Mouse (Mus musculus): ENCODE data around the gene Ubxn1.
A peak's percentile ranks its signal among the peaks of the same experiment; 100 is the strongest.

The Ubxn1 gene

DNA sequence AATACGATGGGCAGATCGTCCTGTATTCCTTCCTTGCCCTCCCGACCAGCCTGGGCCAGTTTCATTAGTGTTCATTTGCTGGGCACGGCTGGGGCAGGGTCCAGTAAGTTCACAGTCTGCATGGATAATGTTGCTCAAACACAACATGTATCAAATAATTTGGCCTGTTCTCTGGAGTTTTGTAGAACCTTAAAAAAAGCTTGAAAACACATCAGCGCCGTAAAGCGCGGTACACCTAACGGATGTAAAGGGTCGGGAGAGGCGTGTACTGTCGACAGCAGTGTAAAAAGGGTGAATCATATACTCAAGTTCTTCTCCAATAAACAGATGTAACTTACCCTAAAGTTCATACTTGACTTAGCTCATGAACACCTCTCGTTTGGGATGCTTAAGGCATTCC lies 27.3 kb downstream of the Ubxn1 start:
- no peak for DNase-seq (ENCODE audit: low spot score)

- no peak for DNase-seq (ENCODE audit: low spot score)
Measured at GRCm38 (mm10) chr19:8899079-8899478, 27.8 kb downstream of the Ubxn1 start.

GRCm38 (mm10) chr19:8903412-8903811 lies 32.1 kb downstream of the Ubxn1 start:
- no peak for DNase-seq (ENCODE audit: low spot score)

GRCm38 (mm10) chr19:8908531-8908930 lies 37.2 kb downstream of the Ubxn1 start:
- no peak for DNase-seq (ENCODE audit: low spot score)

DNA sequence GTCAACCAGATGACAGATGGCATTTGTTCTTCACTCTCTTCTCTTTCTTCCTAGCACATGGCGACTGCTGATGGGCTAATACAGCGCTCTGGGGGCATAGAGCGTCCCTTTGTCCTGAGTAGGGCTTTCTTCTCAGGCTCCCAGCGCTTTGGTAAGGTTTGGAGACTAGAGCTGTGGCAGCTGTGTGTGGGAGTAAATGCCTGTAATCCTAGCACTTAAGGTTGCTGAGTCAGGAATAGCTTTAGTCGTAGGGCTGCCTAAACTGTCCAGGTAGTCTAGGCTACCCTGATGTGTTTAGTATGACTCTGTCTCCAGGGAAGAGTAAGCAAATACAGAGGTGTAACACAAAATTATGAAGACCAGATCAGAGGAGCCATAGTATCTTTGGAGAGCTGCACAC lies 40.5 kb downstream of the Ubxn1 start:
- no peak for DNase-seq (ENCODE audit: low spot score)

DNA sequence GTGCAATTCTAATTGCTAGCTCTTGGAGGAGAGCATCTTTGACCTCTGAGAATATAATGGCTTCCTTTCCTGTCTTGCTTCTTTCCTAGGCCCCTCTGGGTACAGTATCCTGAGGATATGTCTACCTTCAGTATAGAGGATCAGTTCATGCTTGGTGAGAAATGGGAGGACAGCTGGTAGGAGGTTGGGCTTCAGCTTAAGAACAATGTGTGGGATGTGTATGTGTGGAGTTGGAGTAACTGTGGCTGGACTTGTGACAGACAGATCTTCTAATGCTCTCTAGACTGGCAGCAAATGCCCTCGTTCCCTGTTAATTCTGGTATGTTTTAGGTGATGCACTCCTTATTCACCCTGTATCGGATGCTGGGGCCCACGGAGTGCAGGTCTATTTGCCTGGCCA lies 42.9 kb downstream of the Ubxn1 start:
- DNase-seq (ENCODE audit: low spot score): no peak

DNA sequence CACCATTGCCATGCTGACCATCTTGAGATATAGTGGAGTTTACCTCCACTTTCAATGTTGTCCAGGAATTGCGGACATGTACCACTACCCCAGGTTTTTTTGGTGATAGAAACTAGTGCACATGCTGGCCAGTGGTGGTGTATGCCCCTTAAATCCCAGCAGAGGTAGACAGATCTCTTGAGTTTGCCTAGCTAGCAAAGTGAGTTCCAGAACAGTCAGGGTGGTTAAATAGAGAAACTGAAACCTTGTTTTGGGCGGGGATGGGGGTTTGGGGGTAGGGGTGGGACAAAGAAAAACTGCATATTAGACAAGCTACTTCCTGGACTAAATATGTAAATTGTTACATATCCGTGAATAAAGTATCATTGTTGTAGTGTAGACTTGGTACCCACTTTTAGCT lies 47.7 kb downstream of the Ubxn1 start:
- no peak for DNase-seq (ENCODE audit: low spot score)

DNA sequence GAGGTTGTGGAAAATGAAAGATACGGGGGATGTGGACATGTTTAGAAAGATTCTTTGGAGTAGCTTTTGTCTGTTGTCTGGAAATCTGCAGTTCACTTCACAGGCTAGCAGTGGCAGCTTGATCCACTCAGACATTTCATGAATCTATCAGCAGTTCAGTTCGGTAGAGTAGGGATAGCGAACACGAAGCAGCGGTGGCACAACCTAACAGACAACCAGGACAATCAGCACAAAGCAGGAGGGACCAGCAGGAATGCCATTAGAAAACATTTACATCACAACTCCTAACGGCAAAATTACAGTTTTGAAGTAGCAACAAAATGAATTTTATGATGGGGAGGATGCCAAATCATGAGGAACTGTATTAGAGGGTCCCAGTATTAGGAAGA lies 48.4 kb downstream of the Ubxn1 start:
- no peak for DNase-seq (ENCODE audit: low spot score)

DNA sequence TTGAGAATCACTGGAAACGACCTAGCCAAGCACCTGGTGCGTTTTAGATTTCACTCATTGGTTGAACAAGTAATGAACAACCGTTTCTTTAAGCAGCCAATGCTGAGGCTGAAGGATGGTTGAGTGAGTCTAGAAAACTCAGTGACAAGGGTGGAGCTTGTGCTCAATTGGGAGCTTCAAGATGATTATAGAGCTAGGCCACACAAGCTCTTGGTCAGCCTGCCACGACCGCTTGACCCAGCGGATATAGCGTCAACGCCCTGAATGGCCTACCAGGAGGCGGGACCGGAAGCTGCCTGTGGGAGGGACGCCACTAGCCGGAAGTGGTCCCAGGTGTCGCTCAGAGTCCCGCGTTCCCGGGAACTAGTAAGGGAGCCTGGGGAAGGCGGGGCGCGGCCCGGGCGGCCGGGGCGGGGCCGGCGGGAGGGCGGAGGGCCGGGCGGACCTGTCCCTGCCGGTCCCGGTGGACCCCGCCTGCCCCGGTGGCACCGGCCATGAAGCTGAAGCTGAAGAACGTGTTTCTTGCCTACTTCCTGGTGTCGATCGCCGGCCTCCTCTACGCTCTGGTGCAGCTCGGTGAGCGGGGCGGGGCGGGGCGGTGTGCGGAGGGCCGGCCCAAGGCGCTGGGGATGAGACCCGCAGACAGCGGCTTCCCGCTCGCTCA lies 48.9 kb downstream of the Ubxn1 start, which contains the start of gene B3gat3:
Gene B3gat3, plus strand, starts transcription at position 302 of the 664 bp plus-strand sequence.
- peak; percentile 96 for DNase-seq (ENCODE audit: low spot score)

- peak; percentile 60 for DNase-seq (ENCODE audit: low spot score)
Measured at GRCm38 (mm10) chr19:8920836-8921291, 49.6 kb downstream of the Ubxn1 start.

- no peak for DNase-seq (ENCODE audit: low spot score)
Measured at GRCm38 (mm10) chr19:8921741-8922140, 50.4 kb downstream of the Ubxn1 start.

Data from retina, embryonic 14.5 days (tissue).